ENCODE assay signal across 7 mouse cellular contexts in genomic region chr5:45534319-45535098, GRCm38 (mm10). TPM values are rescaled to one million over a fixed set of nuclear protein-coding genes. Genes with fewer than 3 reads are reported as not detected.
DNase-seq lines count a peak whose midpoint lies in the region; ATAC-seq and TF ChIP-seq lines count a peak whose summit lies in the region.

No protein-coding gene starts in this region.

- 8% methylated on average over 17 of the region's 17 CpGs for WGBS in forebrain, postnatal 0 days
- WGBS in hindbrain, postnatal 0 days, result 8% methylated on average over 17 of the region's 17 CpGs

- H3K4me3 ChIP-seq in forebrain, postnatal 0 days (ENCODE audit: low read depth, low read length), result no peak overlapping the region
- H3K4me3 ChIP-seq in hindbrain, postnatal 0 days (ENCODE audit: low read length), result no peak overlapping the region

- H3K9ac ChIP-seq in forebrain, postnatal 0 days, result no peak overlapping the region
- H3K9ac ChIP-seq in hindbrain, postnatal 0 days (replicated peaks; ENCODE audit: low read length), result no peak overlapping the region

- peaks cover 12% of the 10 kb centered on the region for H3K36me3 ChIP-seq in forebrain, postnatal 0 days (ENCODE audit: insufficient read depth)
- peaks cover 12% of the 10 kb centered on the region; the same call in 1 of the 2 replicates for H3K36me3 ChIP-seq in hindbrain, postnatal 0 days (ENCODE audit: insufficient read depth, low read length)

- peak; percentile 71 for TF ChIP-seq CTCF in forebrain, postnatal 0 days (IDR thresholded peaks at IDR 0.05; ENCODE audit: low read depth)
- peak; percentile 72 for TF ChIP-seq CTCF in hindbrain, postnatal 0 days (IDR thresholded peaks at IDR 0.05; ENCODE audit: low read depth)

- DNase-seq in NIH3T3 (ENCODE audit: low read depth), result peak; percentile 51
- peak; percentile 51 for DNase-seq in cerebellum, adult 11-12 months
- DNase-seq in forebrain, postnatal 0 days, result peak; percentile 59
- DNase-seq in hindbrain, postnatal 0 days (ENCODE audit: low spot score), result peak; percentile 70
- peak; percentile 47 for DNase-seq in left cerebral cortex, adult 11 months (ENCODE audit: low spot score)
- DNase-seq in lung, postnatal 25 days (ENCODE audit: low spot score), result peak; percentile 58
- peak; percentile 70 to 78 for DNase-seq in right cerebral cortex, adult 2 months (ENCODE audit: low spot score in 2 of 2)

- no peaks in the 10 kb centered on the region for H3K9me3 ChIP-seq in forebrain, postnatal 0 days (ENCODE audit: low read length)
- H3K9me3 ChIP-seq in hindbrain, postnatal 0 days (ENCODE audit: low read length), result no peaks in the 10 kb centered on the region

- no peaks in the 10 kb centered on the region for H3K27me3 ChIP-seq in forebrain, postnatal 0 days (ENCODE audit: insufficient read depth, low read length)
- H3K27me3 ChIP-seq in hindbrain, postnatal 0 days (ENCODE audit: insufficient read depth, low read length), result no peaks in the 10 kb centered on the region

- ATAC-seq in forebrain, postnatal 0 days, result peak; percentile 82
- peak; percentile 81 for ATAC-seq in hindbrain, postnatal 0 days

- no peak overlapping the region for H3K27ac ChIP-seq in forebrain, postnatal 0 days (ENCODE audit: low read depth, low read length)
- no peak overlapping the region for H3K27ac ChIP-seq in hindbrain, postnatal 0 days

- H3K4me2 ChIP-seq in forebrain, postnatal 0 days (ENCODE audit: low read depth), result no peak overlapping the region
- no peak overlapping the region for H3K4me2 ChIP-seq in hindbrain, postnatal 0 days (ENCODE audit: low read depth, low read length)

- no peaks in the 10 kb centered on the region for H3K4me1 ChIP-seq in forebrain, postnatal 0 days (ENCODE audit: insufficient read depth)
- H3K4me1 ChIP-seq in hindbrain, postnatal 0 days (ENCODE audit: insufficient read depth, low read length), result no peaks in the 10 kb centered on the region

RNA-seq across cellular contexts. Expression of gene Med28, which starts 14.5 kb away (rescaled TPM):
- 65.0 and 86.6 TPM in 2 replicates for total RNA-seq in forebrain, postnatal 0 days (2014; rRNA removed)
- polyA plus RNA-seq in forebrain, postnatal 0 days (2015; fragmentation: Nextera tagmentation; extraction: Ambion mirVana), result 277 and 325 TPM in 2 replicates
- 27.7 and 71.0 TPM in 2 replicates for total RNA-seq in hindbrain, postnatal 0 days (2014; rRNA removed)
- polyA plus RNA-seq in hindbrain, postnatal 0 days (2015; fragmentation: Nextera tagmentation; extraction: Ambion mirVana), result 222 and 232 TPM in 2 replicates

RNA-seq across cellular contexts. Expression of gene Lap3, which starts 41.3 kb away (rescaled TPM):
- 29.9 and 30.1 TPM in 2 replicates for total RNA-seq in forebrain, postnatal 0 days (2014; rRNA removed)
- 34.2 and 35.8 TPM in 2 replicates for polyA plus RNA-seq in forebrain, postnatal 0 days (2015; fragmentation: Nextera tagmentation; extraction: Ambion mirVana)
- total RNA-seq in hindbrain, postnatal 0 days (2014; rRNA removed), result 21.9 and 24.3 TPM in 2 replicates
- polyA plus RNA-seq in hindbrain, postnatal 0 days (2015; fragmentation: Nextera tagmentation; extraction: Ambion mirVana), result 36.2 and 36.5 TPM in 2 replicates
